Mouse (Mus musculus) embryonic facial prominence, embryonic 10.5 days (tissue): Measurements from ENCODE around the gene Camk2g. TPM values are rescaled to one million over a fixed set of nuclear protein-coding genes. Genes with fewer than 3 reads are reported as not detected.

Experiments
- DNase-seq: peaks from one replicate; pipeline ENCODE4 v3.0.0-alpha.2; 2017; ENCODE audit warnings: low spot score
- H3K27ac ChIP-seq: fragments of 300-500 bp; sonication (generic); replicated peaks from 2 replicates; pipeline ENCODE4 v1.5.1; 2016; ENCODE audit warnings: mild to moderate bottlenecking
- H3K27me3 ChIP-seq: fragments of 300-500 bp; sonication (generic); replicated peaks from 2 replicates; pipeline ENCODE4 v1.6.1; 2016; ENCODE audit warnings: low read depth, mild to moderate bottlenecking; ENCODE audit not compliant: poor library complexity, severe bottlenecking
- H3K36me3 ChIP-seq: fragments of 300-500 bp; sonication (generic); replicated peaks from 2 replicates; pipeline ENCODE4 v1.6.1; 2016; ENCODE audit warnings: mild to moderate bottlenecking, moderate library complexity
- H3K4me1 ChIP-seq: fragments of 300-500 bp; sonication (generic); 2 replicates; pipeline ENCODE4 v1.6.1; 2016
- H3K4me3 ChIP-seq: fragments of 300-500 bp; sonication (generic); 2 replicates; pipeline ENCODE4 v1.5.1; 2016; ENCODE audit warnings: mild to moderate bottlenecking, moderate library complexity
- H3K9me3 ChIP-seq: fragments of 300-500 bp; sonication (generic); 2 replicates; pipeline ENCODE4 v1.6.1; 2016; ENCODE audit warnings: mild to moderate bottlenecking
- WGBS: fragments of 180-500 bp; shearing (Covaris S2); methylation state at CpG from one replicate; pipeline ENCODE4 v1.1.7; 2016; 5-methylcytosine and 5-hydroxymethylcytosine counted together
- polyA plus RNA-seq: library from polyadenylated mRNA; unstranded; fragments of >200 nt; fragmentation: Nextera tagmentation; extraction: Ambion mirVana; gene quantifications from 2 replicates; pipeline ENCODE4 v1.2.1, GENCODE M21; 2016

The Camk2g gene
- polyA plus RNA-seq, 1 experiment from 2014 or later = 50.6 TPM

DNA sequence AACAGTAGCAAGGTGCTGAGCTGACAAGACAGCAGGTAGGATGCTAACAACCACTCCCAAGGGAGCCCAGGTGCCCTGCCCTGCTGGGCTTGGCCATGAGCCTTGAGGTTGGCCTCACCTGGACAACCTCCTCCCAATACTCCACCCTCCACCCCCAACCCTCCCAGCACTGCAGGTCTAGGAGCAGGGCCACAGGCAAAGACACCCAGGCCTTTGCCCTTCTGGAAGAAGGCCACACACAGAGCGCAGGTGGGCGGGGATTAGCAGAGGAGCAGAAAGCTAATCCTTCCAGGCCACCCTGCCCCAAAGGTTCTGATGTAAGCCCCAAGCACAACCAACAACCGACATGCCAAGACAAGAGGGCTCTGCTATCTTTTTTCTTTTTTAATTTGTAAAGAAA is 20.5 kb downstream of the Camk2g start:
- peaks cover 32% of the 10 kb centered on the region for H3K4me1 ChIP-seq
- H3K4me3 ChIP-seq = no peak overlapping the region
- no peaks in the 10 kb centered on the region for H3K9me3 ChIP-seq
- 45% methylated on average over 3 of the region's 3 CpGs for WGBS
- H3K36me3 ChIP-seq = peaks cover 73% of the 10 kb centered on the region
- no peaks in the 10 kb centered on the region for H3K27me3 ChIP-seq
- no peak for DNase-seq
- H3K27ac ChIP-seq = no peak overlapping the region

DNA sequence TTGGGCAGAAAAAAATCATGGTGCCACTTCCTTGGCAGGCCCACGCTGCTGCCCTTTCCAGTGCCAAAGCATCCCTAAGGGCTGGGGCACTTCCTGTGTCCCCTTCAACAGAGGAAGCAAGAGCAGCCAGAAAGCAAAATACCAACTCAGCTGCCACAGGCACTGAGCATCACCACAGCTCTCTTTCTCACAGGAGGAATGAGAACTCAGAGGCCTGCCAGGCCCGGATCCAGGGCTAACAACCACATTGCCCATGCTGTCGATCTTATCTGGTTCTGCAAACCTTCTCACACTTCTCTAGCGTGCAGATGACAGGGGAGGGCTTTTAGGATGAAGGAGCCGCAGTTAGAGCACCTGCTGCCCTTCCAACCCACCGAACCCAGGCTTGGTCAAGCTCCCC is 21.1 kb downstream of the Camk2g start:
- no peak overlapping the region for H3K27ac ChIP-seq
- peaks cover 32% of the 10 kb centered on the region for H3K4me1 ChIP-seq
- DNase-seq = no peak
- 87% methylated on average over 6 of the region's 6 CpGs for WGBS
- no peaks in the 10 kb centered on the region for H3K27me3 ChIP-seq
- H3K9me3 ChIP-seq = no peaks in the 10 kb centered on the region
- H3K4me3 ChIP-seq = no peak overlapping the region
- peaks cover 73% of the 10 kb centered on the region for H3K36me3 ChIP-seq

DNA sequence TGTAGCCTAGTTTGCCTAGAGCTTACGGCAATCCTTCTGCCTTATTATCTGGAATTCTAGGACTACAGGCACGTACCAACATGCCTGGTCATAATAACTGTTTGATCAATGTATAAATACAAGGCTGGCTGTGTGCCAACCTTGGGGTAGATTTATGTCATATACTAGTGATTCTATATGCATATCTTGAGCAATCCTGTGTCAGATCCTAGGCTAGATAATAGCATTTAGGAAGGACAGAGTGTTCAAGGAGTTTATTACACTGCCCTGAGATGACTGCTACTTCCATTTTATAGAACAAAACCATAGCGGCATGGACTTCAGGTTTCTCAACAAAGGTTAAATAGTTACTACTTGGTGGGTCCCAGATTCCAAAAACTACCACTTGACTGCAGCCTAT is 21.9 kb downstream of the Camk2g start:
- WGBS = 96% methylated on average over 3 of the region's 3 CpGs
- H3K27me3 ChIP-seq = no peaks in the 10 kb centered on the region
- no peaks in the 10 kb centered on the region for H3K9me3 ChIP-seq
- no peak for DNase-seq
- no peak overlapping the region for H3K27ac ChIP-seq
- peaks cover 32% of the 10 kb centered on the region for H3K4me1 ChIP-seq
- H3K36me3 ChIP-seq = peaks cover 67% of the 10 kb centered on the region
- H3K4me3 ChIP-seq = no peak overlapping the region

DNA sequence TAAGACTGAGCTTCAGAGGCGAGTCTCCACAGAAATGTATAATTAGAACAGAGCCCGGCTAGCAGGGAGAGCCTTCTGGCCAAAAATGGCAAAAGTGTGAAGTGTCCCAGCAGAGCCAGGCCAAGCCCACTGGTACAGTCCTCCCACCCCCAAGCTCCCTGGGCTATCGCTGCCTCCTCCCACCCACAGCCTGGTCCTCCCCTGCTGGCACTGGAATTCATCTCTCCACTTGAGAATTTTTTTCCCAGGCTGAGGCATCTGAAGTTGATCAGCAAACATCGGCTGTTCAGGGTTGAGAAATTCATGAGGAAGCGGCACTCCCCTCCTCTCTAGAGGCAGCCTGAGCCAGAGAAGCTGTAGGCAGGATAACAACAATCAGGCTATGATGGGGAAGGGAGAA is 25.3 kb downstream of the Camk2g start:
- H3K27me3 ChIP-seq = no peaks in the 10 kb centered on the region
- 82% methylated on average over 5 of the region's 5 CpGs for WGBS
- no peaks in the 10 kb centered on the region for H3K9me3 ChIP-seq
- H3K27ac ChIP-seq = no peak overlapping the region
- peaks cover 76% of the 10 kb centered on the region for H3K36me3 ChIP-seq
- no peak overlapping the region for H3K4me3 ChIP-seq
- H3K4me1 ChIP-seq = peaks cover 15% of the 10 kb centered on the region
- DNase-seq = no peak

DNA sequence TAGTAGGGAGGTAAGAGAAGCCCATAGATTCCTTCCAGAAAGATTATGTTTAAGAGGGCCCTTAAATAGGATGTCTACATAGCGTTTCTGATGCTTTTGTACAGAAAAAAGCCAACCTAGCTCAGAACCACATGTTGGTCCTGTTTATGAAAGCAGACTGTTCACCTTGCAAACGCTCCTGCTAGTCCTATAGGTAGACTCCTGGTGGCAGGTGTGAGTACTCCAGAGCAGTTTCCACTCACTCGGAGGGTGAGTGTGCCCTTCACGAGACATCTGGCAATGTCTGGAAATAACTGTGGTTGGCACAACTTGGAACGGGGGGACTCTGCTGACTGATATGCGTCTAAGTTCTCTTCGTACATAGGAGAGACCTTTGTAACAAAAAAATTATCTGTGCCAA is 26.0 kb downstream of the Camk2g start:
- Histone ChIP-seq H3K4me3 (no peak overlapping the region), H3K27me3 (no peaks in the 10 kb centered on the region), H3K9me3 (no peaks in the 10 kb centered on the region), H3K4me1 (peaks cover 9% of the 10 kb centered on the region), H3K36me3 (peaks cover 81% of the 10 kb centered on the region), H3K27ac (no peak overlapping the region)
- WGBS = 92% methylated on average over 7 of the region's 7 CpGs
- DNase-seq = no peak

DNA sequence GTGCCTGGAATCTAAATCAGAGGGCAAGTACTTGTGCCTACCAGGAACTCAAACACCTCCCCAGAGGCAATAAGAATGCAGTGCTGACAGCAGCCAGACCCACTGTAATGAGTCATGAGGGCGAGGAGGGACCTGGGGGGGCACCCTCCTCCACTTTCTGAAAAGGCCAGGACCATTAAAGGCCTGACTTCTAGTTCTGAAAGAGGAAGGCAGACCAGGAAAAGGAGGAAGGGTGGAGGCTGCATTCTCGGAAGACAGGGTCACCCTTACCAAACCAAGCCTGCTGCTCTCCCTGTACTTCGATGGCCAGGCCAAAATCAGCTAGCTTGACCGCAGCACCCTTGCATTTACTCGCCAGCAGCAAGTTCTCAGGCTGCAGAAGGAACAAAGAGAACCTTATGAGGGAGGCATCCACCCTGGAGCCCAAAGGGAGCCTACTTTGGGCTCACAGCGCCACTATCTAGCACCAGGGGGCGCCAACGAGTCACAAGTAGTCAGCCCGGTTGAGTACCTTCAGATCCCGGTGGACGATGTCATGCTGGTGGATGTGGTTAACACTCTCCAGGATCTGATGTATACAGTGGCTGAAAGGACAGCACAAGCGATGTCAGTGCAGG is 28.1 kb downstream of the Camk2g start:
- H3K27ac ChIP-seq = peak overlapping the region; percentile 48; the same call in 1 of the 2 replicates
- H3K4me3 ChIP-seq = no peak overlapping the region
- H3K36me3 ChIP-seq = peaks cover 84% of the 10 kb centered on the region
- H3K4me1 ChIP-seq = peaks cover 5% of the 10 kb centered on the region; the same call in 1 of the 2 replicates
- DNase-seq = peak; percentile 87
- WGBS = 29% methylated on average over 12 of the region's 12 CpGs
- no peaks in the 10 kb centered on the region for H3K27me3 ChIP-seq
- H3K9me3 ChIP-seq = no peaks in the 10 kb centered on the region

DNA sequence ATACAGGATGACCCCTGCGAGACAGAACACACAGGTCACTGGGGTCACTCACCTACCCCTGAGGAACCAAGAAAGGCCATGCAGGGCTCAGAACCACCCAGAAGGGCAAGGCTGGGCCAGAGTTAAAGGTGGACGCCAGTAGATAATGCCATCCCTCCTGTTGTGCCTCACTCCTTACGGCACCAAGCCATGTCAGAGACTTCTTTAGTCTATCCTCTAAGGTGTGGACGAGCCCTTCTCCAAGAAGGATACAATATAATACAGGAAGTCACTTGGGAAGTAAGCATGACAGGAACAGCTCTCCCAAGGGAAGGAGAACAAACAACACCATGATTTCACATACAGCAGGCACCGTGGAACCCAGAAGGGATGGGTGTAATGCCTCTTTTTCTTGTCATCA is 28.9 kb downstream of the Camk2g start:
- Histone ChIP-seq H3K27ac (no peak overlapping the region; the same call in 1 of the 2 replicates), H3K27me3 (no peaks in the 10 kb centered on the region), H3K4me1 (peaks cover 5% of the 10 kb centered on the region; the same call in 1 of the 2 replicates), H3K36me3 (peaks cover 84% of the 10 kb centered on the region), H3K9me3 (no peaks in the 10 kb centered on the region), H3K4me3 (no peak overlapping the region)
- no peak for DNase-seq
- 86% methylated on average over 5 of the region's 5 CpGs for WGBS

DNA sequence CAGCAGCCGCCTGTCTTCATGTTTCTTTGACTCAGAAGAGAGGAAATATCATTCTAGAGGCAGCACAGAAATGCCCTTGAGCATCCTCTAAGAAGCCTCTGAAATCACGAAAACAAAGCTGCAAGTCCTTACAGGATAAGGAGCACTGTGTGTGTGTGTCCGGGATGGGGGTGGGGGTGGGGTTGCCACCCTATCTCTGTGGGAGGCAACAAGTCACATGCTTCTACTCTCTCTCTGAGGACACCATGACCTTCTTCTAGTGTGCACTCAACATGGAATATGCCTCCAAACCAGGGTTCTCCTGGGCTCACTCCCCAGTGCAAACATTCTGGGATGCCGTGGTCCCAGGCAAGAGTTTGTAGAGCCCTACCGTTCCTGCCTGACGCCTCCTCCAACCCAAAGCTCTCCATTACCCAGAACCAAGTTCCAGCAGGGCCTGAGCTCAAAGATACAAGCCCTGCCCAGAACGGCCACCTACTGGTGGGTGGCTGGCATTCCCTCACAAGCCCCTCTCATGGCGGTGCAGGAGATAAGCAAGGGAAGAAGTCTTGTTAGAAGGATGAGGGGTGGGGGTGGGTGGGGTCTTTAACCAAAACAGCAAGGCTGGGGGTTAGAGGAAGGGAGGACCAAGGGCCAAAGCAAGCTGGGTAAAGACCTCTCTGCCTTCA is 35.0 kb downstream of the Camk2g start:
- H3K36me3 ChIP-seq = peaks cover 98% of the 10 kb centered on the region
- H3K4me1 ChIP-seq = no peaks in the 10 kb centered on the region
- H3K9me3 ChIP-seq = no peaks in the 10 kb centered on the region
- DNase-seq = no peak
- WGBS = 83% methylated on average over 8 of the region's 8 CpGs
- no peak overlapping the region for H3K27ac ChIP-seq
- no peak overlapping the region for H3K4me3 ChIP-seq
- H3K27me3 ChIP-seq = no peaks in the 10 kb centered on the region

DNA sequence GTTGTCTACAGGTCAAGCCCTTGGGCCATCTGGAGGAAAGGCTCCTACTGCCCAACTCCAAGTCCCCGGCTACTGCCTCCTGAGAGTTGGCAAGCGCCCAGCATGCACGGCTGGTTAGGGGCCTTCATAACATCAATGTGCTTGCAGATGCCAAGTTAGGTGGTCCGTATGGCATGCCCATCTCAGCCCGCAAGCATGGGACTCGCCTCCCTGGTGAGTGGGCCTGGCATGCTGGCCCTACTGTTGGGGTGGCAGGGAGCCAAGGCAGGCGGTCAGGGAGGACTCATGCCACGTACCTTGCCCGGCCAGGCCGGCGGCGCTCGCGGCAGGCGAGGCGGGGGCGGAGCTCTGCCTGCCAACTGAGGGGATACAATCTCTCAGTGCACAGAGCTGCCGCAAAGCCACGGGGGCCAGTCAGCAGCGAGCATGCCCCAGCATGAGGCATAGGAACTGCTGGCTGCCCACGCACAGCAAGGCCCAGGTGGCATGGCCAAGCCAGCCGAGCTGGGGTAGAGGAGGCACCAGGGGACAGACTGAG is 36.4 kb downstream of the Camk2g start:
- 95% methylated on average over 22 of the region's 22 CpGs for WGBS
- Histone ChIP-seq H3K4me3 (no peak overlapping the region), H3K9me3 (no peaks in the 10 kb centered on the region), H3K27ac (no peak overlapping the region), H3K36me3 (peaks cover 94% of the 10 kb centered on the region), H3K4me1 (no peaks in the 10 kb centered on the region), H3K27me3 (no peaks in the 10 kb centered on the region)
- DNase-seq = no peak

DNA sequence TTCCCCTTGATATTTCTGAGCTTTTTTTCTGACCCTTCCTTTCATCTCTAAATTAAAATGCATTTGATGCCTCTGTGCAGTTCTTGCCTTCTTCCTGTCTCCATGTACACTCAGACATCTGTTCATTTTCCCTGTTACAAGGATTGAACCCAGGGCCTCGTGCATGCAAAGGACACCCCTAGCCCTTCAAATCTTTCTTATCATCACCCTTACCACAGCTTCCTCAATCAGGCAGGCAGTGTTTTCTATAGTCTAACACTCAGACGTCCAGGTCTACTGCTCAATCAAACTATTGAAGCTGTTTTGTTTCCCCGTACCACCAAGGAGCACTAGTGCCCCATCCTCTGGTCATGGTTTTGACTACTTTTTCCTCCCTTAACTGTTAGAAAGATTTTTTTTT is 40.1 kb downstream of the Camk2g start:
- H3K4me3 ChIP-seq = no peak overlapping the region
- H3K9me3 ChIP-seq = no peaks in the 10 kb centered on the region
- peaks cover 60% of the 10 kb centered on the region for H3K36me3 ChIP-seq
- 86% methylated on average over 3 of the region's 3 CpGs for WGBS
- H3K27ac ChIP-seq = no peak overlapping the region
- no peaks in the 10 kb centered on the region for H3K4me1 ChIP-seq
- no peak for DNase-seq
- H3K27me3 ChIP-seq = no peaks in the 10 kb centered on the region

DNA sequence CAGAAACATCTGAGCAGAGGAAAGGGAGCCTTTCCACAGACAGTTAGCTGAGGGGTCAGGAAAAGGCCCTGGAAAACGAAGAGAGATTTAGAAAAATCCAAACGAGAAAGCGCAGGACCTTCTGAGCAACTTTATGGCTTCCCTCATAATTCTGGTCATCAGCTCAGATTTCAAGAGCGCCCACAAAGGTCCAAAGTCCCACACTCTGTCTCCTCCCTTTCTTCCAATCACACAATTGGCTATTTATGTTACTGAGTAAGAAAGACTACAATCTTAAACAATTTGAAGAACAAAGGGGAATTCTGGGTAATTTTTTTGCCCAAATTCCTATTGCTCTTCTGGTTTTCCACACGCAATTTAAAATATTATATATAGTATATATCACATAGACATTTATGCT is 43.4 kb downstream of the Camk2g start:
- H3K27ac ChIP-seq = no peak overlapping the region
- WGBS = 93% methylated on average over 5 of the region's 5 CpGs
- no peaks in the 10 kb centered on the region for H3K9me3 ChIP-seq
- H3K36me3 ChIP-seq = peaks cover 51% of the 10 kb centered on the region
- no peaks in the 10 kb centered on the region for H3K4me1 ChIP-seq
- no peaks in the 10 kb centered on the region for H3K27me3 ChIP-seq
- DNase-seq = no peak
- H3K4me3 ChIP-seq = no peak overlapping the region

DNA sequence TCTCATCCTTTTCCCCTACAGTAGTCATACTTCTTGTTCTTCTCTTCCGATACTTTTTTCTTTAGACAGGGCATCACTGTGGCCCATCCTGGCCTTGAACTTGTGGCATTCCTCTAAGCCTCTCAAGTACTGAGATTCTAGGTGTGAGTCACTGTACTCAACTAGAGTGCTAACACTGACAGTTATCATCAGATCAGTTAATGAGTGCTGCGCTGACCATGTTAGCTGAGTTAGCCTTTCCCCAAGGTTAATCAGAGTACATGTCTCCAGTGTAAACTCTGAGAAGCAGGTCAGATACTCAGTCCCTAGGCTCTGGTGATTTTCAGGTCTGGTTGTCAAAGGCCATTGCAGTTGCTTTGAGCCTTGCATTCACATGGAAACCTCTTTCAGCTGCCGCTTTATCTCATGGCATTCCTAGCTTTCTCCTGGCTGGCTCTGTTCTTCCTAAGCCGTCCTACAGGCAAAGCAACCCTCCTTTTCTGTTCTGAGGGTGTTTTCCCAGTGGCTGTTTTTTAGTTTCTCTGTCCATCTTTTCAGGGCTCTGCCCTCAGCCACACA is 44.3 kb downstream of the Camk2g start:
- H3K27me3 ChIP-seq = no peaks in the 10 kb centered on the region
- no peaks in the 10 kb centered on the region for H3K9me3 ChIP-seq
- H3K4me3 ChIP-seq = no peak overlapping the region
- 86% methylated on average over 4 of the region's 4 CpGs for WGBS
- DNase-seq = no peak
- H3K36me3 ChIP-seq = peaks cover 51% of the 10 kb centered on the region
- no peaks in the 10 kb centered on the region for H3K4me1 ChIP-seq
- H3K27ac ChIP-seq = no peak overlapping the region

DNA sequence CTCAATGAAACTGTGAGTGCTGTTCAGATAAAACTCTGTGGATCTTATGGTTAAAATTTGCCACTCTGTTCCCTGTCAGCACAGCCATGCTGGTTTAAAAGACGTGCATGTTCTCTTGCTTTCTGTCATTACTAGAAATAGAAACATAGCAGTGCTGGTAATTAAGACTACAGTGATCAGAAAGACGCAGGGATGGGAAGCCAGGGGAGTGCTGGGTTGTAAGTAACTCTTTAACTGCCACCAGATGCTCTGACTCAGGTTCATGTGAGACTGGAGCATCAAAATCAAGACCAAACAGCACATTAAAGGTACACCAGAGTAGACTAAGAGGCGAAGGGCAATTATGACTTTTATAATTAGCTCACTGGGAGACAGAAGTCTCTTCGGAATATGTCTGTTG is 45.5 kb downstream of the Camk2g start:
- H3K36me3 ChIP-seq = peaks cover 53% of the 10 kb centered on the region
- no peak overlapping the region for H3K27ac ChIP-seq
- H3K9me3 ChIP-seq = no peaks in the 10 kb centered on the region
- DNase-seq = no peak
- 67% methylated on average over 4 of the region's 4 CpGs for WGBS
- H3K4me1 ChIP-seq = no peaks in the 10 kb centered on the region
- no peaks in the 10 kb centered on the region for H3K27me3 ChIP-seq
- H3K4me3 ChIP-seq = no peak overlapping the region
